ENCODE assay signal across 7 mouse cellular contexts in the genomic region with DNA sequence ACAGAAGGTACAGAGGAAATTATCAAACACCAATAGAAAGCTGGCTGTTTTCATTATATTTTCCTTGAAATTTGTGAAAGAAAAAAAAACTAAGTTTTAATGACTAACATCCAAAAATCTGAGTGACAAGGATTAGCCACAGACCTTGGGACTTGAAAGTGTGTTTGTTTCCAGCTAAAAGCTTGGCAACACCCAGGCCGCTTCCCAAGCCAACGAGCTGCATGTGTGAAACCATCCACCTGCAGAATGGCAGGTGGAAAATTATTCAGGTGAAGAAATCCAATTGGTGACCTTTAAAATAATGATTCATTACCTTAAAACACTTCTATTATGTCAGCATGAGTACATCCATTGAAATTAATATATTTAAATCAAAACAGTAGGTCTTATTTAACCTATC.
"Had no signal": no experiment of that assay in that cellular context is flagged by ENCODE, and none has a peak within 500 bp of the region (broad histone marks: within the 10 kb centered on the region; RNA-seq: fewer than 3 reads in every experiment).

No protein-coding gene starts in this region.

- DNase-seq: lung, adult 2 months; lung, postnatal 14 days; lung, postnatal 36 days; right cerebral cortex, postnatal 14 days; thymus, adult 2 months; thymus, postnatal 25 days; thymus, postnatal 4 days had no signal
